Mouse (Mus musculus) midbrain, embryonic 10.5 days (tissue): ENCODE results near the gene Tmem88. TPM values are rescaled to one million over a fixed set of nuclear protein-coding genes. Genes with fewer than 3 reads are reported as not detected.

Source experiments
- DNase-seq: peaks from one replicate; pipeline ENCODE4 v3.0.0-alpha.2; 2017; ENCODE audit warnings: low spot score
- H3K27ac ChIP-seq: fragments of 300-500 bp; sonication (generic); replicated peaks from 2 replicates; pipeline ENCODE4 v1.5.1; 2016; ENCODE audit warnings: mild to moderate bottlenecking
- H3K27me3 ChIP-seq: fragments of 300-500 bp; sonication (generic); 2 replicates; pipeline ENCODE4 v1.6.1; 2016; ENCODE audit warnings: low read depth, mild to moderate bottlenecking; ENCODE audit not compliant: poor library complexity, severe bottlenecking
- H3K36me3 ChIP-seq: fragments of 300-500 bp; sonication (generic); 2 replicates; pipeline ENCODE4 v1.6.1; 2016; ENCODE audit warnings: mild to moderate bottlenecking, moderate library complexity
- H3K4me1 ChIP-seq: fragments of 300-500 bp; sonication (generic); 2 replicates; pipeline ENCODE4 v1.6.1; 2016
- H3K4me3 ChIP-seq: fragments of 300-500 bp; sonication (generic); 2 replicates; pipeline ENCODE4 v1.5.1; 2016; ENCODE audit warnings: mild to moderate bottlenecking, moderate library complexity
- H3K9me3 ChIP-seq: fragments of 300-500 bp; sonication (generic); replicated peaks from 2 replicates; pipeline ENCODE4 v1.6.1; 2016; ENCODE audit warnings: mild to moderate bottlenecking
- WGBS: fragments of 180-500 bp; shearing (Covaris S2); methylation state at CpG from one replicate; pipeline ENCODE4 v1.1.7; 2016; 5-methylcytosine and 5-hydroxymethylcytosine counted together
- polyA plus RNA-seq: library from polyadenylated mRNA; unstranded; fragments of >200 nt; fragmentation: Nextera tagmentation; extraction: Ambion mirVana; gene quantifications from 2 replicates; pipeline ENCODE4 v1.2.1, GENCODE M21; 2016

The Tmem88 gene
- polyA plus RNA-seq, 1 experiment from 2014 or later, result 21.4 TPM

GRCm38 (mm10) chr11:69414421-69415326 lies 16.6 kb upstream of the Tmem88 start:
- peaks cover 99% of the 10 kb centered on the region for H3K4me1 ChIP-seq
- peak; percentile 65 for DNase-seq
- 11% methylated on average over 4 of the region's 4 CpGs for WGBS

GRCm38 (mm10) chr11:69413221-69414181 lies 15.5 kb upstream of the Tmem88 start, which contains the start of gene Kdm6b:
Kdm6b (minus strand) TSS chr11:69413675.
- 52% methylated on average over 12 of the region's 12 CpGs for WGBS
- Histone ChIP-seq H3K4me1 (peaks cover 99% of the 10 kb centered on the region), H3K27me3 (no peaks in the 10 kb centered on the region), H3K27ac (peak within 1 kb of the TSS; percentile 99), H3K9me3 (no peaks in the 10 kb centered on the region), H3K36me3 (peaks cover 15% of the 10 kb centered on the region), H3K4me3 (peak within 1 kb of the TSS; percentile 93)
- peak; percentile 51 for DNase-seq

More at GRCm38 (mm10) chr11:69414421-69415326, 16.6 kb upstream of the Tmem88 start:
- Histone ChIP-seq H3K27me3 (no peaks in the 10 kb centered on the region), H3K9me3 (no peaks in the 10 kb centered on the region), H3K36me3 (peaks cover 15% of the 10 kb centered on the region), H3K4me3 (peak overlapping the region; percentile 93), H3K27ac (peak overlapping the region; percentile 99)

- Histone ChIP-seq H3K27ac (peak overlapping the region; percentile 99), H3K27me3 (no peaks in the 10 kb centered on the region), H3K36me3 (peaks cover 23% of the 10 kb centered on the region), H3K4me3 (peak overlapping the region; percentile 93), H3K9me3 (no peaks in the 10 kb centered on the region), H3K4me1 (peaks cover 99% of the 10 kb centered on the region)
- no peak for DNase-seq
- whole genome bisulfite sequencing, result 64% methylated on average over 7 of the region's 7 CpGs
Observed at GRCm38 (mm10) chr11:69412548-69412947, 14.5 kb upstream of the Tmem88 start.

GRCm38 (mm10) chr11:69411538-69412203 lies 13.6 kb upstream of the Tmem88 start:
- Histone ChIP-seq H3K4me3 (peak overlapping the region; percentile 93), H3K4me1 (peaks cover 96% of the 10 kb centered on the region), H3K36me3 (peaks cover 32% of the 10 kb centered on the region), H3K27me3 (no peaks in the 10 kb centered on the region), H3K9me3 (no peaks in the 10 kb centered on the region), H3K27ac (peak overlapping the region; percentile 99)
- peak; percentile 68 for DNase-seq
- WGBS, result under 1% methylated on average over 39 of the region's 39 CpGs

- no peaks in the 10 kb centered on the region for H3K27me3 ChIP-seq
- H3K27ac ChIP-seq, result peak overlapping the region; percentile 99
- peak overlapping the region; percentile 93 for H3K4me3 ChIP-seq
- no peaks in the 10 kb centered on the region for H3K9me3 ChIP-seq
- under 1% methylated on average over 26 of the region's 26 CpGs for WGBS
- H3K36me3 ChIP-seq, result peaks cover 38% of the 10 kb centered on the region
- DNase-seq, result peak; percentile 97
- peaks cover 90% of the 10 kb centered on the region for H3K4me1 ChIP-seq
Observed at GRCm38 (mm10) chr11:69411073-69411535, 13.1 kb upstream of the Tmem88 start.

GRCm38 (mm10) chr11:69410310-69411072 lies 12.5 kb upstream of the Tmem88 start:
- Histone ChIP-seq H3K9me3 (no peaks in the 10 kb centered on the region), H3K4me3 (peak overlapping the region; percentile 93), H3K27me3 (no peaks in the 10 kb centered on the region), H3K36me3 (peaks cover 44% of the 10 kb centered on the region), H3K27ac (peak overlapping the region; percentile 99), H3K4me1 (peaks cover 85% of the 10 kb centered on the region)
- WGBS, result 1% methylated on average over 41 of the region's 41 CpGs
- peak; percentile 41 for DNase-seq

GRCm38 (mm10) chr11:69410045-69410309 lies 11.9 kb upstream of the Tmem88 start:
- Histone ChIP-seq H3K9me3 (no peaks in the 10 kb centered on the region), H3K36me3 (peaks cover 49% of the 10 kb centered on the region), H3K27ac (peak overlapping the region; percentile 99), H3K4me1 (peaks cover 79% of the 10 kb centered on the region), H3K27me3 (no peaks in the 10 kb centered on the region), H3K4me3 (peak overlapping the region; percentile 93)
- DNase-seq, result no peak
- WGBS, result under 1% methylated on average over 18 of the region's 18 CpGs

DNA sequence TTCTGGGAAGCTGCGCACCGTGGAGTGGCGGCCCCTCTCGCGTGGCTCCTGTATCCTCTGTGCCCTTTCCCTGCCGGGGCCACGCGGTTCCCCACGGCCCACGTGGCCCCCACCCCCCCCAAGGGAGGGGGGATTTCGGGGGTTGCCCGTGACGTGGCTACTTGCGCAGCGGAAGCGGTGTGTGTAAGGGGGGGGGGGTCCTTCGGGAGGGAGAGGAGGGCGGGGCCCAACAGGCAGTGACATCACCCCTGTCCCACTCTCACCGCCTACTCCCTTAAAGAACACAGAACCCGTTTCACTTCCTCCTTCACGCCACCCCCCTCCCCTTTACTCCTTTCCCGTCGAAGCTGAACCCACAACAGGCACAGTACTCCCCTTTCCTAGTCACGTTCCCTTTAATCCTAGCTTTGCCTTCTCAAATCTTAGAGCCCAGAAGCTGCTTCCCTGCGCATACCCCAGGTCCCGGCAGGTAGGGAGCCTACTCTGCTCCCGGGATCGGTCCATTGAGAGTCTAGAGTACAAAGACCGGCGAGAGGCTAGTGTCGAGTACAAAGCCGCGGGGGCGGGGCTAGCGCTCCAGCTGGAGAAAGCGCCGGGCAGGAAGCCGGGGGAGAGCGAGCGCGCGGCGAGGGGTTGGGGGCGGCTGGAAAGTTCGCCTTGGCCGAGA lies 11.5 kb upstream of the Tmem88 start:
- peak; percentile 90 for DNase-seq
- Histone ChIP-seq H3K9me3 (no peaks in the 10 kb centered on the region), H3K4me1 (peaks cover 75% of the 10 kb centered on the region), H3K36me3 (peaks cover 54% of the 10 kb centered on the region), H3K4me3 (peak overlapping the region; percentile 93), H3K27me3 (no peaks in the 10 kb centered on the region), H3K27ac (peak overlapping the region; percentile 99)
- WGBS, result under 1% methylated on average over 41 of the region's 46 CpGs

- under 1% methylated on average over 33 of the region's 33 CpGs for WGBS
- Histone ChIP-seq H3K4me3 (peak overlapping the region; percentile 93), H3K27ac (peak overlapping the region; percentile 99), H3K9me3 (no peaks in the 10 kb centered on the region), H3K4me1 (peaks cover 67% of the 10 kb centered on the region), H3K36me3 (peaks cover 61% of the 10 kb centered on the region), H3K27me3 (no peaks in the 10 kb centered on the region)
- peak; percentile 84 for DNase-seq
Observed at GRCm38 (mm10) chr11:69408541-69409377, 10.7 kb upstream of the Tmem88 start.

DNA sequence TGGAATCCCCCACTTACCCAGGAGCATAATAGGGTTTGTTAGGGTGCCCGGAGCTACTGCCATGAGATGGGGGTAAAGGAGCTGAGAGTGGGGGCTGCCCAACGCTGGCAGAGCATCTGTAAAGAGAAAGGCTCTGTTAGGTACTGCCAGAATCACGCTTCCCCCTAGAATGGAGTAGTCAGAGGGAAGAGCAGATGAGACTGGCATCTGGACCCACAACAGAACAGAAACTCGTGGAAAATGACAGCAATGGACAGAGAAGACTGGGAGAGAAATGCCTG lies 9.6 kb upstream of the Tmem88 start:
- peaks cover 56% of the 10 kb centered on the region for H3K4me1 ChIP-seq
- no peaks in the 10 kb centered on the region for H3K9me3 ChIP-seq
- peak overlapping the region; percentile 93 for H3K4me3 ChIP-seq
- H3K36me3 ChIP-seq, result peaks cover 61% of the 10 kb centered on the region
- 91% methylated on average over 4 of the region's 4 CpGs for WGBS
- DNase-seq, result no peak
- H3K27me3 ChIP-seq, result no peaks in the 10 kb centered on the region
- H3K27ac ChIP-seq, result no peak overlapping the region
